In genomic region chr1:107941601-107942270, GRCm38 (mm10) we compare ENCODE assay signal across 19 mouse cellular contexts.
DNase-seq lines count a peak whose midpoint lies in the region; ATAC-seq and TF ChIP-seq lines count a peak whose summit lies in the region.
"Had no signal": no experiment of that assay in that cellular context is flagged by ENCODE, and none has a peak within 500 bp of the region (broad histone marks: within the 10 kb centered on the region; RNA-seq: fewer than 3 reads in every experiment).

No protein-coding gene starts in this region.

- no peak overlapping the region for H3K27ac ChIP-seq in kidney, embryonic 14.5 days (ENCODE audit: low read depth, low read length)
- H3K27ac ChIP-seq in intestine, embryonic 16.5 days (ENCODE audit: low read length) = 0 out of 2 replicates have a peak overlapping the region, but pooled peaks have one; percentile 28
- H3K27ac ChIP-seq in forebrain, embryonic 11.5 days (ENCODE audit: low read depth, low read length) = no peak overlapping the region
- H3K27ac ChIP-seq: hindbrain, embryonic 12.5 days; macrophage; midbrain, embryonic 10.5 days; neural tube, embryonic 12.5 days had no signal

- H3K4me2 ChIP-seq in kidney, embryonic 14.5 days (replicated peaks; ENCODE audit: low read depth, low read length) = no peak overlapping the region
- no peak overlapping the region for H3K4me2 ChIP-seq in intestine, embryonic 16.5 days (ENCODE audit: low read depth, low read length)
- H3K4me2 ChIP-seq in forebrain, embryonic 11.5 days (ENCODE audit: low read depth, low read length, severe bottlenecking) = no peak overlapping the region
- H3K4me2 ChIP-seq: heart, embryonic 11.5 days; hindbrain, embryonic 12.5 days; neural tube, embryonic 12.5 days had no signal

- 55% methylated on average over 5 of the region's 5 CpGs for WGBS in kidney, embryonic 14.5 days
- 53% methylated on average over 5 of the region's 5 CpGs for WGBS in intestine, embryonic 16.5 days
- WGBS in lung, adult 2 months = 60% methylated on average over 5 of the region's 5 CpGs
- WGBS in forebrain, embryonic 11.5 days = 78% methylated on average over 5 of the region's 5 CpGs

- H3K36me3 ChIP-seq in kidney, embryonic 14.5 days (ENCODE audit: control insufficient read depth, insufficient read depth, low read length) = no peaks in the 10 kb centered on the region
- no peaks in the 10 kb centered on the region for H3K36me3 ChIP-seq in intestine, embryonic 16.5 days (ENCODE audit: control insufficient read depth, insufficient read depth, low read length)
- H3K36me3 ChIP-seq in forebrain, embryonic 11.5 days (ENCODE audit: control insufficient read depth, insufficient read depth, low read length) = no peaks in the 10 kb centered on the region
- H3K36me3 ChIP-seq: hindbrain, embryonic 12.5 days; midbrain, embryonic 10.5 days; neural tube, embryonic 12.5 days had no signal

- no peak overlapping the region for H3K4me3 ChIP-seq in kidney, embryonic 14.5 days (ENCODE audit: low read length)
- H3K4me3 ChIP-seq in intestine, embryonic 16.5 days (ENCODE audit: low read length) = no peak overlapping the region
- no peak overlapping the region for H3K4me3 ChIP-seq in lung, adult 2 months (replicated peaks; ENCODE audit: extremely low read depth, low read depth, low read length)
- no peak overlapping the region for H3K4me3 ChIP-seq in forebrain, embryonic 11.5 days (ENCODE audit: low read depth, low read length)
- H3K4me3 ChIP-seq: hindbrain, embryonic 12.5 days; midbrain, embryonic 10.5 days; neural tube, embryonic 12.5 days had no signal

- no peak overlapping the region for H3K9ac ChIP-seq in kidney, embryonic 14.5 days (ENCODE audit: low read depth, low read length)
- H3K9ac ChIP-seq in intestine, embryonic 16.5 days (ENCODE audit: low read depth, low read length) = no peak overlapping the region
- no peak overlapping the region for H3K9ac ChIP-seq in forebrain, embryonic 11.5 days (ENCODE audit: low read length)
- H3K9ac ChIP-seq: hindbrain, embryonic 12.5 days; neural tube, embryonic 12.5 days had no signal

- no peaks in the 10 kb centered on the region for H3K4me1 ChIP-seq in kidney, embryonic 14.5 days (ENCODE audit: control insufficient read depth, insufficient read depth, low read length)
- H3K4me1 ChIP-seq in intestine, embryonic 16.5 days (ENCODE audit: control insufficient read depth, insufficient read depth, low read length) = no peaks in the 10 kb centered on the region
- no peaks in the 10 kb centered on the region for H3K4me1 ChIP-seq in lung, adult 2 months (ENCODE audit: control insufficient read depth, insufficient read depth, low read length)
- H3K4me1 ChIP-seq in forebrain, embryonic 11.5 days (replicated peaks; ENCODE audit: control insufficient read depth, insufficient read depth, low read length) = no peaks in the 10 kb centered on the region
- H3K4me1 ChIP-seq: hindbrain, embryonic 12.5 days; midbrain, embryonic 10.5 days; neural tube, embryonic 12.5 days had no signal

- TF ChIP-seq CTCF in lung, adult 2 months (IDR thresholded peaks at IDR 0.05; ENCODE audit: insufficient read depth, low read length) = no peak

- ATAC-seq in kidney, embryonic 14.5 days (ENCODE audit: low FRiP score, low TSS enrichment) = no peak
- ATAC-seq in intestine, embryonic 16.5 days = peak; percentile 99
- ATAC-seq in forebrain, embryonic 11.5 days (replicated peaks; ENCODE audit: low FRiP score) = no peak
- ATAC-seq: forebrain, embryonic 16.5 days had no signal

- peak; percentile 4 to 16 for DNase-seq in kidney, postnatal 36 days
- DNase-seq in lung, adult 2 months = peak; percentile 8
- peak; percentile 63 for DNase-seq in lung, postnatal 25 days (ENCODE audit: low spot score)
- DNase-seq in right cerebral cortex, postnatal 10 days (ENCODE audit: low spot score in 2 of 2) = no peak
- DNase-seq in urinary bladder, postnatal 25 days (ENCODE audit: low spot score) = no peak
- DNase-seq in forebrain, embryonic 11.5 days (ENCODE audit: low spot score) = no peak
- DNase-seq: cerebellum, adult 2 months; heart, postnatal 10 days; kidney, postnatal 10 days; liver; thymus, postnatal 36 days had no signal

- no peak for TF ChIP-seq POLR2A in lung, adult 2 months (IDR thresholded peaks at IDR 0.05; ENCODE audit: borderline replicate concordance, extremely low read depth, low read depth, low read length)

- no peaks in the 10 kb centered on the region for H3K27me3 ChIP-seq in kidney, embryonic 14.5 days (ENCODE audit: control insufficient read depth, insufficient read depth, low read length)
- H3K27me3 ChIP-seq in intestine, embryonic 16.5 days (replicated peaks; ENCODE audit: control insufficient read depth, insufficient read depth, low read length) = no peaks in the 10 kb centered on the region
- H3K27me3 ChIP-seq in forebrain, embryonic 11.5 days (ENCODE audit: control insufficient read depth, insufficient read depth, low read length) = no peaks in the 10 kb centered on the region
- H3K27me3 ChIP-seq: hindbrain, embryonic 12.5 days; neural tube, embryonic 12.5 days had no signal

- H3K9me3 ChIP-seq in kidney, embryonic 14.5 days (ENCODE audit: control insufficient read depth, low read length) = no peaks in the 10 kb centered on the region
- H3K9me3 ChIP-seq in intestine, embryonic 16.5 days (ENCODE audit: control insufficient read depth, low read length) = no peaks in the 10 kb centered on the region
- no peaks in the 10 kb centered on the region for H3K9me3 ChIP-seq in forebrain, embryonic 11.5 days (ENCODE audit: control insufficient read depth, low read length)
- H3K9me3 ChIP-seq: hindbrain, embryonic 12.5 days; midbrain, embryonic 10.5 days; neural tube, embryonic 12.5 days had no signal

Comparison
In these comparisons a context has a peak if more than half of its experiments do, and no peak if none do; other contexts are left out.
1. DNase-seq: peak in kidney, postnatal 36 days (2 of 2), lung, adult 2 months (single experiment) and lung, postnatal 25 days (single experiment); none in right cerebral cortex, postnatal 10 days (0 of 2), urinary bladder, postnatal 25 days (single experiment) and forebrain, embryonic 11.5 days (single experiment).